Mouse (Mus musculus) cortical plate, adult 2 months (tissue): ENCODE measurements at regions not wholly inside any gene's neighbourhood (a gene's known extent, or its start where the extent isn't known, plus 50 kb on each side); places are given as distances from the start of the nearest gene placed in this dataset.

ENCODE experiments used
- CTCF ChIP-seq: fragments of 200-500 bp; IDR thresholded peaks from 2 replicates; pipeline ENCODE4 v1.5.1; 2011; ENCODE audit warnings: mild to moderate bottlenecking, control low read depth, low read length; ENCODE audit not compliant: insufficient read depth; ENCODE audit errors: extremely low read depth
- POLR2A ChIP-seq: fragments of 200-500 bp; IDR thresholded peaks from 2 replicates; pipeline ENCODE4 v1.6.1; 2011; ENCODE audit warnings: mild to moderate bottlenecking, low read length, control low read depth; ENCODE audit not compliant: insufficient read depth; ENCODE audit errors: extremely low read depth

GRCm38 (mm10) chr12:50115855-50116254 lies 533.0 kb downstream of the Prkd1 start:
- no peak for TF ChIP-seq CTCF
- TF ChIP-seq POLR2A, result no peak
